Mouse (Mus musculus): ENCODE measurements at regions not wholly inside any gene's neighbourhood (a gene's known extent, or its start where the extent isn't known, plus 50 kb on each side); places are given as distances from the start of the nearest gene placed in this dataset.

- no peak for DNase-seq (ENCODE audit: low spot score in 2 of 2)
Observed at GRCm38 (mm10) chr10:114325097-114325496, 477.0 kb downstream of the Trhde start.

GRCm38 (mm10) chr10:114321510-114321909 is 480.6 kb downstream of the Trhde start:
- no peak for DNase-seq (ENCODE audit: low spot score in 2 of 2)

GRCm38 (mm10) chr10:114318516-114318915 is 483.6 kb downstream of the Trhde start:
- DNase-seq (ENCODE audit: low spot score in 2 of 2) = peak; percentile 49 to 51
